Mouse (Mus musculus) forebrain, embryonic 10.5 days (tissue): ENCODE measurements around the gene Rbms1. TPM values are rescaled to one million over a fixed set of nuclear protein-coding genes. Genes with fewer than 3 reads are reported as not detected.

Experiments used
- polyA plus RNA-seq: library from polyadenylated mRNA; unstranded; fragments of >200 nt; fragmentation: Nextera tagmentation; extraction: Ambion mirVana; gene quantifications from 2 replicates; pipeline ENCODE4 v1.2.1, GENCODE M21; 2016

Rbms1 gene
- polyA plus RNA-seq, 1 experiment from 2014 or later = 44.4 TPM

Other genes starting within 250 kb of the Rbms1 start
- gene Itgb6, start 240.5 kb downstream of the Rbms1 start, polyA plus RNA-seq = 0.33 and 1.3 TPM in 2 replicates